Mouse (Mus musculus): Measurements from ENCODE around the gene Krtap31-2. TPM values are rescaled to one million over a fixed set of nuclear protein-coding genes. Genes with fewer than 3 reads are reported as not detected.

Gene Krtap31-2
- polyA plus RNA-seq, 1 experiment from 2014 or later, result not detected

DNA sequence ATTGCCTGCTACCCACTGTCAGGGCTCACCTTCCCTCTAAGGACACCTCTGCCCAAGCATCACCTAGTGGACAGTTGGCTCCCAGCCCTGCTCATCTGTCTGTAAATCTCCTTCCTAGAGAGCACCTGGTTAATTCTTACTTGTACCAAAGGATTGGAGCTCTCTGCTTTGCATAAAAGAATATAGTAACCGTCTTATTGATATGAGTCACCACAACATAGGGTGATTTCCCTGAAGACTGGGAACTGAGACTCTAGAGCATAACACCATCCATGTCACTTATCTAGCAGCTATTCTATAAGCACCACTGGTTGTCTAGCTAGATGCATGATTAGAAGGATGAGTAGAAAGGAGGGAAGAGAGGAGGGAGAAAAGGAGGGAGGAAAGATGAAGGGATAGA, 47.4 kb downstream of the Krtap31-2 start:
- no peak for ATAC-seq (ENCODE audit: low FRiP score)

DNA sequence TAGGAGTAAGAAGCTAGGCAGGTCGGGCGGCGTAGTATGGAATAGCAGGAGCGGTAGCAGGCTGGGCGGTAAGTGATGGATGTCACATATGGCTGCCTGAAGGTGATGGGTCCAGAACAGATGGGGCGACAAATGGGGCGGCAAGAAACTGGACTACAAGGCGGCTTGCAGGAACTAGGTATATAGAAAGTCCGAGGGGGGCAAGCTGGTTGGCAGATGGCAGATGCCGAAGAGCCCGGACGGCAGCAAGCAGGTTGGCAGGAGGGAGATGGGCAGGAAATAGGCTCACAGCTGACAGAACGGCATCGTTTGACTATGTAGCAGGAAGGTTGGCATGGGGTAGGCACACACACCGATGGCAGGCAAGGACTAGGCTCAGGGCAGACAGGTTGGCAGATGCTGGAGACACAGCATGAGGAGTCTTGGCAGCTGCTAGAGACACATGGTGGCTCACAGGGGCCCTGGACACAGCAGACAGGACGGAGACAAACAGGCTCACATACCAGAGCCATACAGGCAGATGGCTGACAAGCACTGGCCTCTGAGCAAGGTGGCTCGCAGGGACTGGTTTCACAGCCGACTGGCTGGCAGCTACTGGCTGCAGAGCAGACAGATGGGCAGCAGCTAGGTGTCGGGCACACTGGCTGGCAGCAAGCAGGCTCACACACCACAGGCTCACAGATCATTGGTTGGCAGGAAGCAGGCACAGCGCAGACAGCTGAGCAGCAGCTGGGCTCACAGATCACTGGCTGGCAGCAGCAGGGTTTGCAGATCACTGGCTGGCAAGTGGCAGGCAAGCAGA, 49.4 kb downstream of the Krtap31-2 start:
- Histone ChIP-seq H3K27me3 (ENCODE audit: control insufficient read depth, insufficient read depth, low read length) (no peaks in the 10 kb centered on the region), H3K4me1 (ENCODE audit: control insufficient read depth, insufficient read depth, low read length) (no peaks in the 10 kb centered on the region), H3K9me3 (ENCODE audit: control insufficient read depth, low read length) (no peaks in the 10 kb centered on the region), H3K27ac (ENCODE audit: low read depth, low read length) (no peak overlapping the region), H3K4me2 (no peak overlapping the region), H3K36me3 (ENCODE audit: control insufficient read depth, insufficient read depth, low read length) (no peaks in the 10 kb centered on the region), H3K9ac (ENCODE audit: low read length) (no peak overlapping the region), H3K4me3 (ENCODE audit: low read depth, low read length) (no peak overlapping the region)
- ATAC-seq (ENCODE audit: low FRiP score), result no peak
- DNase-seq (ENCODE audit: low spot score, missing footprints), result no peak
- 87% methylated on average over 20 of the region's 20 CpGs for WGBS

More for the DNA sequence above, 47.4 kb downstream of the Krtap31-2 start:
- Histone ChIP-seq H3K4me3 (ENCODE audit: low read depth, low read length) (no peak overlapping the region), H3K9ac (ENCODE audit: low read length) (no peak overlapping the region), H3K4me1 (ENCODE audit: control insufficient read depth, insufficient read depth, low read length) (no peaks in the 10 kb centered on the region), H3K4me2 (no peak overlapping the region), H3K9me3 (ENCODE audit: control insufficient read depth, low read length) (no peaks in the 10 kb centered on the region), H3K27ac (ENCODE audit: low read depth, low read length) (no peak overlapping the region), H3K36me3 (ENCODE audit: control insufficient read depth, insufficient read depth, low read length) (no peaks in the 10 kb centered on the region), H3K27me3 (ENCODE audit: control insufficient read depth, insufficient read depth, low read length) (no peaks in the 10 kb centered on the region)
- WGBS, result 82% methylated on average over 1 of the region's 1 CpGs
- no peak for DNase-seq (ENCODE audit: low spot score, missing footprints)

DNA sequence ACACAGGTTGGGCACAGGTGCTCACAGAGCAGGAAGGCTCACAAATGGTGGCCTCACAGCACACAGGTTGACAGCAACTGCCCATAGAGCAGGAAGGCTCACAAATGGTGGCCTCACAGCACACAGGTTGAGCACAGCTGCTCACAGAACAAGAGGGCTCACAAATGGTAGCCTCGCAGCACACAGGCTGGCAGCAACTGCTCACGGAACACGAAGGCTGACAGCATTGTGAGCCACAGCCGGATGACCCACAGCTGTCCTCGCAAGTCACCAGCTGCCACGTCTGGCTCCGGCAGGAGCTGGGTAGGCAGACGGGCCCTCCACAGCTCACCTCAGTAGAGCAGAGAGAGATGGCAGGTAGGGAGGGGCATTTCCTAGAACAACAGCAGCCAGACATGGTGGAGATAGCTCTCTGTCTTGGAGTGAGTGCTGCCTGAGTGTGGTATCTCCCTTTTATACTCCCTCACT, 50.1 kb downstream of the Krtap31-2 start, which contains the start of gene Krtap16-1:
Gene Krtap16-1, minus strand, starts transcription at position 418 of the 468 bp plus-strand sequence.
- H3K4me2 ChIP-seq, result no peak within 1 kb of the TSS
- 91% methylated on average over 8 of the region's 8 CpGs for WGBS
- H3K4me3 ChIP-seq (ENCODE audit: low read depth, low read length), result no peak within 1 kb of the TSS
- H3K27me3 ChIP-seq (ENCODE audit: control insufficient read depth, insufficient read depth, low read length), result no peaks in the 10 kb centered on the region
- H3K36me3 ChIP-seq (ENCODE audit: control insufficient read depth, insufficient read depth, low read length), result no peaks in the 10 kb centered on the region
- H3K4me1 ChIP-seq (ENCODE audit: control insufficient read depth, insufficient read depth, low read length), result no peaks in the 10 kb centered on the region
- H3K9me3 ChIP-seq (ENCODE audit: control insufficient read depth, low read length), result no peaks in the 10 kb centered on the region
- H3K9ac ChIP-seq (ENCODE audit: low read length), result no peak within 1 kb of the TSS
- ATAC-seq (ENCODE audit: low FRiP score) (no peak), DNase-seq (ENCODE audit: low spot score, missing footprints) (no peak)
- no peak within 1 kb of the TSS for H3K27ac ChIP-seq (ENCODE audit: low read depth, low read length)

Other genes starting within 250 kb of the Krtap31-2 start
- gene Gm14190, start 245.6 kb upstream of the Krtap31-2 start, polyA plus RNA-seq (2014; fragmentation: Nextera tagmentation; extraction: Ambion mirVana), result not detected in 2 replicates
- gene Gm14180, start 202.0 kb upstream of the Krtap31-2 start, polyA plus RNA-seq (2014; fragmentation: Nextera tagmentation; extraction: Ambion mirVana), result not detected in 2 replicates
- gene Gm11595, start 163.4 kb upstream of the Krtap31-2 start, polyA plus RNA-seq (2014; fragmentation: Nextera tagmentation; extraction: Ambion mirVana), result not detected in 2 replicates
- gene Krtap4-8, start 155.6 kb upstream of the Krtap31-2 start, polyA plus RNA-seq (2014; fragmentation: Nextera tagmentation; extraction: Ambion mirVana), result not detected in 2 replicates
- gene Krtap4-9, start 151.1 kb upstream of the Krtap31-2 start, polyA plus RNA-seq (2014; fragmentation: Nextera tagmentation; extraction: Ambion mirVana), result not detected in 2 replicates
- gene Gm11596, start 142.8 kb upstream of the Krtap31-2 start, polyA plus RNA-seq (2014; fragmentation: Nextera tagmentation; extraction: Ambion mirVana), result not detected in 2 replicates
- not detected in 2 replicates for gene Gm11569, start 137.4 kb upstream of the Krtap31-2 start, polyA plus RNA-seq (2014; fragmentation: Nextera tagmentation; extraction: Ambion mirVana)
- gene Gm11554, start 131.8 kb upstream of the Krtap31-2 start, polyA plus RNA-seq (2014; fragmentation: Nextera tagmentation; extraction: Ambion mirVana), result not detected in 2 replicates
- gene Krtap4-13, start 126.4 kb upstream of the Krtap31-2 start, polyA plus RNA-seq (2014; fragmentation: Nextera tagmentation; extraction: Ambion mirVana), result not detected in 2 replicates
- not detected in 2 replicates for gene Gm11564, start 120.6 kb upstream of the Krtap31-2 start, polyA plus RNA-seq (2014; fragmentation: Nextera tagmentation; extraction: Ambion mirVana)
- gene 2300003K06Rik, start 98.2 kb upstream of the Krtap31-2 start, polyA plus RNA-seq (2014; fragmentation: Nextera tagmentation; extraction: Ambion mirVana), result not detected in 2 replicates
- not detected in 2 replicates for gene Krtap4-16, start 84.7 kb upstream of the Krtap31-2 start, polyA plus RNA-seq (2014; fragmentation: Nextera tagmentation; extraction: Ambion mirVana)
- gene Gm11568, start 78.4 kb upstream of the Krtap31-2 start, polyA plus RNA-seq (2014; fragmentation: Nextera tagmentation; extraction: Ambion mirVana), result not detected in 2 replicates
- not detected in 2 replicates for gene Gm11559, start 71.8 kb upstream of the Krtap31-2 start, polyA plus RNA-seq (2014; fragmentation: Nextera tagmentation; extraction: Ambion mirVana)
- gene Krtap9-1, start 62.9 kb upstream of the Krtap31-2 start, polyA plus RNA-seq (2014; fragmentation: Nextera tagmentation; extraction: Ambion mirVana), result not detected in 2 replicates
- not detected in 2 replicates for gene Gm11567, start 57.1 kb upstream of the Krtap31-2 start, polyA plus RNA-seq (2014; fragmentation: Nextera tagmentation; extraction: Ambion mirVana)
- gene Krtap31-1, start 28.4 kb upstream of the Krtap31-2 start, polyA plus RNA-seq (2014; fragmentation: Nextera tagmentation; extraction: Ambion mirVana), result not detected in 2 replicates
- not detected in 2 replicates for gene Gm11565, start 21.5 kb upstream of the Krtap31-2 start, polyA plus RNA-seq (2014; fragmentation: Nextera tagmentation; extraction: Ambion mirVana)
- not detected in 2 replicates for gene Krtap9-5, start 12.2 kb downstream of the Krtap31-2 start, polyA plus RNA-seq (2014; fragmentation: Nextera tagmentation; extraction: Ambion mirVana)
- gene Krtap29-1, start 42.8 kb downstream of the Krtap31-2 start, polyA plus RNA-seq (2014; fragmentation: Nextera tagmentation; extraction: Ambion mirVana), result not detected in 2 replicates
- not detected in 2 replicates for gene Krtap16-1, start 50.3 kb downstream of the Krtap31-2 start, polyA plus RNA-seq (2014; fragmentation: Nextera tagmentation; extraction: Ambion mirVana)
- not detected in 2 replicates for gene Krtap17-1, start 57.7 kb downstream of the Krtap31-2 start, polyA plus RNA-seq (2014; fragmentation: Nextera tagmentation; extraction: Ambion mirVana)
- not detected in 2 replicates for gene Krt33a, start 79.9 kb downstream of the Krtap31-2 start, polyA plus RNA-seq (2014; fragmentation: Nextera tagmentation; extraction: Ambion mirVana)
- gene Krt33b, start 93.6 kb downstream of the Krtap31-2 start, polyA plus RNA-seq (2014; fragmentation: Nextera tagmentation; extraction: Ambion mirVana), result not detected in 2 replicates
- not detected in 2 replicates for gene Krt34, start 105.3 kb downstream of the Krtap31-2 start, polyA plus RNA-seq (2014; fragmentation: Nextera tagmentation; extraction: Ambion mirVana)
- not detected in 2 replicates for gene Krt31, start 114.3 kb downstream of the Krtap31-2 start, polyA plus RNA-seq (2014; fragmentation: Nextera tagmentation; extraction: Ambion mirVana)
- gene Krt32, start 151.9 kb downstream of the Krtap31-2 start, polyA plus RNA-seq (2014; fragmentation: Nextera tagmentation; extraction: Ambion mirVana), result not detected in 2 replicates
- not detected in 2 replicates for gene Krt35, start 159.9 kb downstream of the Krtap31-2 start, polyA plus RNA-seq (2014; fragmentation: Nextera tagmentation; extraction: Ambion mirVana)
- not detected in 2 replicates for gene Krt36, start 169.3 kb downstream of the Krtap31-2 start, polyA plus RNA-seq (2014; fragmentation: Nextera tagmentation; extraction: Ambion mirVana)
- gene Krt13, start 185.3 kb downstream of the Krtap31-2 start, polyA plus RNA-seq (2014; fragmentation: Nextera tagmentation; extraction: Ambion mirVana), result not detected in 2 replicates
- gene Krt15, start 199.6 kb downstream of the Krtap31-2 start, polyA plus RNA-seq (2014; fragmentation: Nextera tagmentation; extraction: Ambion mirVana), result 0.65 and 0.89 TPM in 2 replicates
- gene Krt19, start 212.4 kb downstream of the Krtap31-2 start, polyA plus RNA-seq (2014; fragmentation: Nextera tagmentation; extraction: Ambion mirVana), result 1.8 and 3.2 TPM in 2 replicates